Mouse (Mus musculus): ENCODE data around the gene 9930104L06Rik. TPM values are rescaled to one million over a fixed set of nuclear protein-coding genes. Genes with fewer than 3 reads are reported as not detected.
"Not testable (repeated sequence)": the region's sequence is repeated elsewhere in the genome, so short reads cannot be mapped to it uniquely, and the experiment has no call there.

Gene 9930104L06Rik
- total and polyA plus RNA-seq, 3 experiments = 12.3 to 15.9 (median 14.8) TPM

DNA sequence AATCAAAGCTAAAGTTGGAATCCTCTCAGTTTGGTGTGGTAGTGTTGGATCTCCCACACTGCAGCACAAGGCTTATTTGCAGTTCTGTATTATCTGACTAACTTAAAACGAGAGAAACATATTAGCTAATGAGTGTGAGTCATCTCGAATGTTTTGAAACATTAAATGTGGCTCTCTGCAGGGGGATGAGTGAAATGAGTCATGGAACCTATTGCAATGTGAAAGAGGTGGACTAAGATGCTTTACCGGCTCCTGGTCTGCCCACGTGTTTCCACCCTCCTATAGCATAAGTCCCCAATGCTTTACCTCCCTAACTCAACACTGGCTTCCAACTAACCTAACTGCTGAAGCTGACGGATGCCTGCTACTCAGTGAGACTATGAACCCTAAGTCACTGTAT is 8.7 kb upstream of the 9930104L06Rik start (continued):
- TF ChIP-seq E2F4 (IDR thresholded peaks at IDR 0.05; ENCODE audit: insufficient replicate concordance, low read depth, low read length) = no peak
- TF ChIP-seq RAD21 (IDR thresholded peaks at IDR 0.05; ENCODE audit: low read depth, low read length) = no peak
- TF ChIP-seq MXI1 (IDR thresholded peaks at IDR 0.05; ENCODE audit: low read depth, low read length) = peak; percentile 61; the same call in 1 of the 2 replicates
- TF ChIP-seq PAX5 (IDR thresholded peaks at IDR 0.05; ENCODE audit: low read length) = no peak
- no peak for TF ChIP-seq MAFK (IDR thresholded peaks at IDR 0.05; ENCODE audit: insufficient replicate concordance, low read length)

DNA sequence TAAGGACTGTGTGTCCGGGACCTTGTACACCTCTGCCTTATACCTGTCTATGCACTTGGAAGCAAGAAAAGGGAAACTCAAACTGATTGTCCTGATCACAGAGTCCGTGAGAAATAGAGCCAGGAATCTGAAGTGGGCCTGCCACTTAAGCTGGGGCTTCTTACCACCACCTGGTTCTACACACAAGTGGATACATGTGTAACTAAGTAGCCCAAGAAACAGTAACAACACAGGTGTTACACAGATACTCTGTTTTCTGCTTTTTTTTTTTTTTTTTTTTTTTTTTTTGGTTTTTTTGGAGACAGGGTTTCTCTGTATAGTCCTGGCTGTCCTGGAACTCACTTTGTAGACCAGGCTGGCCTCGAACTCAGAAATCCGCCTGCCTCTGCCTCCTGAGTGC is 2.4 kb downstream of the 9930104L06Rik start, which contains the start of gene Cdca8:
Gene Cdca8 (minus strand): TSS at position 101 of the 400 bp plus-strand sequence.
- peaks cover 34 to 61% of the 10 kb centered on the region in 2 experiments for H3K36me3 ChIP-seq (replicated peaks in 1 of 2; ENCODE audit: control insufficient read depth in 1 of 2, insufficient read depth in 1 of 2, low read length in 1 of 2)
- H3K9ac ChIP-seq (ENCODE audit: insufficient read depth, low read depth); DNase-seq (ENCODE audit: extremely low read depth); dilution Hi-C loops (cut with MboI; ENCODE audit: extremely low pct_ligation_motif_present, extremely low pct_unique_long_range_greater_than_20kb, low sequenced_read_pairs); H3K27ac ChIP-seq (ENCODE audit: insufficient read depth, low read depth); in situ Hi-C loops (cut with MboI; ENCODE audit: low pct_ligation_motif_present, low pct_unique_long_range_greater_than_20kb, low sequenced_read_pairs); H3K4me3 ChIP-seq (replicated peaks in 1 of 3; ENCODE audit: low read depth in 2 of 3, low read length in 2 of 3, poor library complexity in 1 of 3); H3K27me3 ChIP-seq (replicated peaks); H3K9me3 ChIP-seq (replicated peaks; ENCODE audit: low read length): not testable (repeated sequence)
- peaks cover 3 to 29% of the 10 kb centered on the region in 2 experiments; a peak in 2 of 4 replicates for H3K4me1 ChIP-seq (ENCODE audit: control insufficient read depth in 1 of 2, insufficient read depth in 2 of 2)
- H3K79me2 ChIP-seq (replicated peaks; ENCODE audit: control insufficient read depth, extremely low read depth, insufficient read depth, poor library complexity, severe bottlenecking) = peaks cover 32% of the 10 kb centered on the region
- peak within 1 kb of the TSS; percentile 91 for H3K4me2 ChIP-seq (ENCODE audit: insufficient read depth, low read depth, poor library complexity, severe bottlenecking)

DNA sequence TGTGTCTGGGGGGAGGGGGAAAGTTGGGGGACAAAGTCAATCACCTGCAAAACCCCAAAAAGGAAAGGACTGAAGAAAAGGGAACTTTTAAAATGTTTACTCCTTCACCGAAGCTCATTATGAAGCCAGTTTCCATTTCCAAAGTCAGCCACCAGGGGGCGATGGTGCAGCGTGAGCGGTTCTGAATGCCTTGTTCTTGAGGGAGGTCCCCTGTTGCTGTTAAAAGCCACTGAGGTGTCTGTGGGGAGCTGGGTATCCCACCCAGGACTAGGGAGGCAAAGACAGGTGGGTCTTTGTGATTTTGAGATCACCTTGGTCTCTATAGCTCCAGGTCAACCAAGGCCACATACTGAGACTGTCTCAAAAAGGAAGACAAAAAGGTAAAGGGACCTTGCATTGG is 6.2 kb downstream of the 9930104L06Rik start:
- Histone ChIP-seq H3K4me3 (replicated peaks in 1 of 3; ENCODE audit: low read depth in 2 of 3, low read length in 2 of 3, poor library complexity in 1 of 3) (no peak overlapping the region), H3K9me3 (replicated peaks; ENCODE audit: low read length) (no peaks in the 10 kb centered on the region), H3K27me3 (replicated peaks) (no peaks in the 10 kb centered on the region), H3K79me2 (replicated peaks; ENCODE audit: control insufficient read depth, extremely low read depth, insufficient read depth, poor library complexity, severe bottlenecking) (peaks cover 6% of the 10 kb centered on the region), H3K36me3 (replicated peaks in 1 of 2; ENCODE audit: control insufficient read depth in 1 of 2, insufficient read depth in 1 of 2, low read length in 1 of 2) (peaks cover 34 to 81% of the 10 kb centered on the region in 2 experiments), H3K4me2 (ENCODE audit: insufficient read depth, low read depth, poor library complexity, severe bottlenecking) (no peak overlapping the region), H3K9ac (ENCODE audit: insufficient read depth, low read depth) (no peak overlapping the region), H3K4me1 (ENCODE audit: control insufficient read depth in 1 of 2, insufficient read depth in 2 of 2) (peaks cover 0 to 13% of the 10 kb centered on the region in 2 experiments; a peak in 2 of 4 replicates), H3K27ac (ENCODE audit: insufficient read depth, low read depth) (no peak overlapping the region)
- dilution Hi-C loops (cut with MboI; ENCODE audit: extremely low pct_ligation_motif_present, extremely low pct_unique_long_range_greater_than_20kb, low sequenced_read_pairs) = no loop called here
- in situ Hi-C loops (cut with MboI; ENCODE audit: low pct_ligation_motif_present, low pct_unique_long_range_greater_than_20kb, low sequenced_read_pairs) = no loop called here
- DNase-seq (ENCODE audit: extremely low read depth) = peak; percentile 72
- TF ChIP-seq PAX5 (IDR thresholded peaks at IDR 0.05; ENCODE audit: low read length) = no peak
- TF ChIP-seq SIN3A (IDR thresholded peaks at IDR 0.05; ENCODE audit: low read length) = 0 out of 2 replicates have a peak, but pooled peaks have one; percentile 32
- no peak for TF ChIP-seq HCFC1 (IDR thresholded peaks at IDR 0.05; ENCODE audit: low read depth, low read length)
- TF ChIP-seq RAD21 (IDR thresholded peaks at IDR 0.05; ENCODE audit: low read depth, low read length) = peak; percentile 88
- no peak for TF ChIP-seq E2F4 (IDR thresholded peaks at IDR 0.05; ENCODE audit: insufficient replicate concordance, low read depth, low read length)
- TF ChIP-seq TBP (conservative IDR thresholded peaks at IDR 0.05; ENCODE audit: low read depth, low read length) = no peak
- no peak for TF ChIP-seq JUN (IDR thresholded peaks at IDR 0.05; ENCODE audit: insufficient read depth, low read depth, low read length)
- TF ChIP-seq CHD1 (IDR thresholded peaks at IDR 0.05; ENCODE audit: low read depth, low read length) = no peak
- no peak for TF ChIP-seq ELF1 (IDR thresholded peaks at IDR 0.05; ENCODE audit: low read depth, low read length)
- no peak for TF ChIP-seq MAX (IDR thresholded peaks at IDR 0.05; ENCODE audit: low read length)
- no peak for TF ChIP-seq USF2 (conservative IDR thresholded peaks at IDR 0.05; ENCODE audit: low read depth, low read length)
- no peak for TF ChIP-seq POLR2AphosphoS2 (IDR thresholded peaks at IDR 0.05; ENCODE audit: low read depth, low read length)
- TF ChIP-seq NELFE (IDR thresholded peaks at IDR 0.05; ENCODE audit: low read depth, low read length) = peak; percentile 33; the same call in 1 of the 2 replicates
- 0 out of 2 replicates have a peak, but pooled peaks have one; percentile 16 for TF ChIP-seq MAZ (IDR thresholded peaks at IDR 0.05; ENCODE audit: low read depth, low read length)
- no peak for TF ChIP-seq RCOR1 (conservative IDR thresholded peaks at IDR 0.05; ENCODE audit: low read depth, low read length)
- no peak for TF ChIP-seq NRF1 (IDR thresholded peaks at IDR 0.05; ENCODE audit: low read depth, low read length)
- no peak for TF ChIP-seq MEF2A (IDR thresholded peaks at IDR 0.05; ENCODE audit: borderline replicate concordance, low read depth, low read length)
- TF ChIP-seq MAFK (IDR thresholded peaks at IDR 0.05; ENCODE audit: insufficient replicate concordance, low read length) = no peak
- TF ChIP-seq USF1 (IDR thresholded peaks at IDR 0.05; ENCODE audit: low read depth, low read length) = no peak
- no peak for TF ChIP-seq KAT2A (IDR thresholded peaks at IDR 0.05; ENCODE audit: insufficient replicate concordance, low read length)
- TF ChIP-seq MYC (IDR thresholded peaks at IDR 0.05; ENCODE audit: low read depth, low read length) = no peak
- TF ChIP-seq ETS1 (conservative IDR thresholded peaks at IDR 0.05; ENCODE audit: low read depth, low read length) = no peak
- peak; percentile 30; the same call in 1 of the 2 replicates for TF ChIP-seq ZC3H11A (IDR thresholded peaks at IDR 0.05; ENCODE audit: low read depth, low read length)
- TF ChIP-seq UBTF (IDR thresholded peaks at IDR 0.05; ENCODE audit: low read depth, low read length) = no peak
- TF ChIP-seq SMC3 (IDR thresholded peaks at IDR 0.05; ENCODE audit: low read depth, low read length) = peak; percentile 87
- peak; percentile 74 to 96 for TF ChIP-seq CTCF (conservative IDR thresholded peaks at IDR 0.05 in 1 of 2, IDR thresholded peaks at IDR 0.05 in 1 of 2; ENCODE audit: low read depth in 2 of 2, low read length in 2 of 2)
- no peak for TF ChIP-seq EP300 (IDR thresholded peaks at IDR 0.05; ENCODE audit: low read length)
- TF ChIP-seq BHLHE40 (IDR thresholded peaks at IDR 0.05; ENCODE audit: low read depth, low read length) = no peak

Measured in CH12.LX (cell line).